Mouse (Mus musculus): ENCODE results near the gene Cdc14b. TPM values are rescaled to one million over a fixed set of nuclear protein-coding genes. Genes with fewer than 3 reads are reported as not detected.
A peak's percentile ranks its signal among the peaks of the same experiment; 100 is the strongest.

Cdc14b gene
- total RNA-seq, 2 experiments from 2014 or later = 11.2 to 13.1 TPM

GRCm38 (mm10) chr13:64178746-64179652 lies 96.1 kb downstream of the Cdc14b start:
- no peak for DNase-seq (ENCODE audit: low spot score in 2 of 2)

- no peak for DNase-seq (ENCODE audit: low spot score in 2 of 2)
Measured at GRCm38 (mm10) chr13:64178000-64178399, 97.1 kb downstream of the Cdc14b start.

- DNase-seq (ENCODE audit: low spot score in 2 of 2) = no peak
Measured at GRCm38 (mm10) chr13:64169746-64170145, 105.3 kb downstream of the Cdc14b start.

- peak in 1 of 2 experiments; percentile 11 for DNase-seq (ENCODE audit: low spot score in 2 of 2)
Measured at GRCm38 (mm10) chr13:64163147-64163715, 111.9 kb downstream of the Cdc14b start.

- DNase-seq (ENCODE audit: low spot score in 2 of 2) = peak in 1 of 2 experiments; percentile 21
Measured at GRCm38 (mm10) chr13:64162626-64163025, 112.5 kb downstream of the Cdc14b start.

GRCm38 (mm10) chr13:64161916-64162611 lies 113.0 kb downstream of the Cdc14b start:
- DNase-seq (ENCODE audit: low spot score in 2 of 2) = no peak

- peak; percentile 98 to 99 for DNase-seq (ENCODE audit: low spot score in 2 of 2)
Measured at GRCm38 (mm10) chr13:64161548-64161915, 113.6 kb downstream of the Cdc14b start, which contains the start of gene Habp4. Gene Habp4, plus strand, starts transcription at chr13:64161824.

GRCm38 (mm10) chr13:64156966-64157365 lies 118.1 kb downstream of the Cdc14b start:
- no peak for DNase-seq (ENCODE audit: low spot score in 2 of 2)

- no peak for DNase-seq (ENCODE audit: low spot score in 2 of 2)
Measured at GRCm38 (mm10) chr13:64155171-64155571, 119.9 kb downstream of the Cdc14b start.

- DNase-seq (ENCODE audit: low spot score in 2 of 2) = no peak
Measured at GRCm38 (mm10) chr13:64154651-64155050, 120.4 kb downstream of the Cdc14b start.

- peak in 1 of 2 experiments; percentile 15 for DNase-seq (ENCODE audit: low spot score in 2 of 2)
Measured at GRCm38 (mm10) chr13:64153751-64154267, 121.3 kb downstream of the Cdc14b start.

GRCm38 (mm10) chr13:64153083-64153682 lies 121.9 kb downstream of the Cdc14b start, which contains the start of gene Zfp367:
Gene Zfp367, minus strand, starts transcription at chr13:64153202.
- peak; percentile 94 to 97 for DNase-seq (ENCODE audit: low spot score in 2 of 2)

- DNase-seq (ENCODE audit: low spot score in 2 of 2) = no peak
Measured at GRCm38 (mm10) chr13:64152671-64153082, 122.4 kb downstream of the Cdc14b start.

- peak; percentile 46 to 52 for DNase-seq (ENCODE audit: low spot score in 2 of 2)
Measured at GRCm38 (mm10) chr13:64152241-64152669, 122.8 kb downstream of the Cdc14b start.

- no peak for DNase-seq (ENCODE audit: low spot score in 2 of 2)
Measured at GRCm38 (mm10) chr13:64150121-64150520, 125.0 kb downstream of the Cdc14b start.

Other genes with a start within 250 kb of the Cdc14b start
- gene Hsd17b3, start 186.1 kb downstream of the Cdc14b start, total RNA-seq (2021) = not detected
- gene Slc35d2, start 145.9 kb downstream of the Cdc14b start, total RNA-seq (2021) = under 1 TPM; 0.56 to 0.64 TPM
- 10 to 100 TPM; 13.8 to 17.4 TPM for gene Zfp367, start 122.1 kb downstream of the Cdc14b start, total RNA-seq (2021)
- gene Habp4, start 113.5 kb downstream of the Cdc14b start, total RNA-seq (2021) = 100 to 1,000 TPM; 154 to 158 TPM
- gene Aaed1, start 37.4 kb upstream of the Cdc14b start, total RNA-seq (2021) = 10 to 100 TPM; 17.8 to 19.0 TPM
- gene Ctsl, start 95.6 kb upstream of the Cdc14b start, total RNA-seq (2021) = 100 to 1,000 TPM in 1 of 2 experiments, 10 to 100 TPM in 1; 94.1 to 102 TPM
- gene Cdk20, start 157.0 kb upstream of the Cdc14b start, total RNA-seq (2021) = 10 to 100 TPM; 11.6 to 15.5 TPM
- gene Fam240b, start 222.5 kb upstream of the Cdc14b start, total RNA-seq (2021) = not detected